Mouse (Mus musculus) midbrain, embryonic 16.5 days (tissue): ENCODE measurements around the gene Gm17535. TPM values are rescaled to one million over a fixed set of nuclear protein-coding genes. Genes with fewer than 3 reads are reported as not detected.
A peak's percentile ranks its signal among the peaks of the same experiment; 100 is the strongest.
"Not testable (repeated sequence)": the region's sequence is repeated elsewhere in the genome, so short reads cannot be mapped to it uniquely, and the experiment has no call there.

Experiments used
- ATAC-seq: fragments of 200-750 bp; cut with Nextera tagmentation; 2 replicates; pipeline ENCODE4 v1.8.0; 2017; ENCODE audit warnings: moderate TSS enrichment
- H3K27ac ChIP-seq: fragments of 300-500 bp; sonication (generic); 2 replicates; pipeline ENCODE4 v1.5.1; 2014; ENCODE audit warnings: mild to moderate bottlenecking, low read length, mixed read lengths
- H3K27me3 ChIP-seq: fragments of 300-500 bp; sonication (generic); 2 replicates; pipeline ENCODE4 v1.6.1; 2014; ENCODE audit warnings: low read depth, low read length, mixed read lengths; ENCODE audit not compliant: control insufficient read depth, insufficient read depth
- H3K36me3 ChIP-seq: fragments of 300-500 bp; sonication (generic); 2 replicates; pipeline ENCODE4 v1.6.1; 2014; ENCODE audit warnings: mild to moderate bottlenecking, low read length, moderate library complexity, mixed read lengths; ENCODE audit not compliant: control insufficient read depth, insufficient read depth
- H3K4me1 ChIP-seq: fragments of 300-500 bp; sonication (generic); 2 replicates; pipeline ENCODE4 v1.6.1; 2014; ENCODE audit warnings: mild to moderate bottlenecking, low read length, mixed read lengths; ENCODE audit not compliant: control insufficient read depth, insufficient read depth
- H3K4me2 ChIP-seq: fragments of 300-500 bp; sonication (generic); 2 replicates; pipeline ENCODE4 v1.6.1; 2014; ENCODE audit warnings: mild to moderate bottlenecking, low read length, mixed read lengths
- H3K4me3 ChIP-seq: fragments of 300-500 bp; sonication (generic); 2 replicates; pipeline ENCODE4 v1.5.1; 2014; ENCODE audit warnings: low read depth, mild to moderate bottlenecking, low read length, moderate library complexity, mixed read lengths
- H3K9ac ChIP-seq: fragments of 300-500 bp; sonication (generic); 2 replicates; pipeline ENCODE4 v1.6.1; 2014; ENCODE audit warnings: low read depth, low read length, mixed read lengths
- H3K9me3 ChIP-seq: fragments of 300-500 bp; sonication (generic); replicated peaks from 2 replicates; pipeline ENCODE4 v1.6.1; 2014; ENCODE audit warnings: mild to moderate bottlenecking, low read length, mixed read lengths; ENCODE audit not compliant: control insufficient read depth, poor library complexity, severe bottlenecking
- WGBS: fragments of 180-500 bp; shearing (Covaris S2); extraction: QIAGEN DNeasy Blood & Tissue Kit; methylation state at CpG from one replicate; pipeline ENCODE4 v1.1.7; 2014; 5-methylcytosine and 5-hydroxymethylcytosine counted together
- polyA plus RNA-seq: library from polyadenylated mRNA; unstranded; fragments of >200 nt; fragmentation: Nextera tagmentation; extraction: Ambion mirVana; gene quantifications from 2 replicates; pipeline ENCODE4 v1.2.1, GENCODE M21; 2015

Gm17535 gene
- polyA plus RNA-seq, 1 experiment from 2014 or later, result not detected

GRCm38 (mm10) chr9:3012054-3012621 is 22.3 kb upstream of the Gm17535 start:
- not testable (repeated sequence) for H3K27me3 ChIP-seq, H3K9me3 ChIP-seq, H3K4me1 ChIP-seq, H3K4me2 ChIP-seq, ATAC-seq, H3K9ac ChIP-seq, H3K36me3 ChIP-seq, H3K4me3 ChIP-seq, H3K27ac ChIP-seq
- whole genome bisulfite sequencing, result 91% methylated on average over 2 of the region's 7 CpGs

GRCm38 (mm10) chr9:3012733-3013279 is 21.6 kb upstream of the Gm17535 start, which contains the start of gene Gm10721:
Gene Gm10721 (plus strand): TSS chr9:3013140.
- not testable (repeated sequence) for H3K36me3 ChIP-seq, H3K4me3 ChIP-seq, H3K27ac ChIP-seq, H3K9me3 ChIP-seq, H3K27me3 ChIP-seq, H3K4me1 ChIP-seq, H3K9ac ChIP-seq, H3K4me2 ChIP-seq
- ATAC-seq, result peak; percentile 72; the same call in 1 of the 2 replicates
- WGBS, result no CpG with 5 or more reads among the region's 11 CpGs

DNA sequence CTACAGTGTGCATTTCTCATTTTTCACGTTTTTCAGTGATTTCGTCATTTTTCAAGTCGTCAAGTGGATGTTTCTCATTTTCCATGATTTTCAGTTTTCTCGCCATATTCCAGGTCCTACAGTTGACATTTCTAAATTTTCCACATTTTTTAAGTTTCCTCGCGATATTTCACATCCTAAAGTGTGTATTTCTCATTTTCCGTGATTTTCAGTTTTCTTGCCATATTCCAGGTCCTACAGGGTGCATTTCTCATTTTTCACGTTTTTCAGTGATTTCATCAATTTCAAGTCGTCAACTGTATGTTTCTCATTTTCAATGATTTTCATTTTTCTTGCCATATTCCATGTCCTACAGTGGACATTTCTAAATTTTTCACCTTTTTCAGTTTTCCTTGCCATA is 19.0 kb upstream of the Gm17535 start, which contains the start of gene Gm10720:
TSS of gene Gm10720 (plus strand) at position 301 of the 400 bp plus-strand sequence.
- H3K9ac ChIP-seq, H3K36me3 ChIP-seq, H3K27me3 ChIP-seq, H3K4me3 ChIP-seq, H3K9me3 ChIP-seq, H3K27ac ChIP-seq, ATAC-seq, H3K4me2 ChIP-seq, H3K4me1 ChIP-seq: not testable (repeated sequence)
- WGBS, result 74% methylated on average over 4 of the region's 9 CpGs

DNA sequence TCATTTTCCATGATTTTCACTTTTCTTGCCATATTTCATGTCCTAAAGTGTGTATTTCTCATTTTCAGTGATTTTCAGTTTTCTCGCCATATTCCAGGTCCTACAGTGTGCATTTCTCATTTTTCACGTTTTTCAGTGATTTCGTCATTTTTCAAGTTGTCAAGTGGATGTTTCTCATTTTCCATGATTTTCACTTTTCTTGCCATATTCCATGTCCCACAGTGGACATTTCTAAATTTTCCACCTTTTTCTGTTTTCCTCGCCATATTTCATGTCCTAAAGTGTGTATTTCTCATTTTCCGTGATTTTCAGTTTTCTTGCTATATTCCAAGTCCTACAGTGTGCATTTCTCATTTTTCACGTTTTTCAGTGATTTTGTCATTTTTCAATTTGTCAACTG is 18.5 kb upstream of the Gm17535 start:
- 73% methylated on average over 4 of the region's 6 CpGs for WGBS
- not testable (repeated sequence) for H3K9ac ChIP-seq, H3K36me3 ChIP-seq, H3K4me2 ChIP-seq, H3K4me3 ChIP-seq, H3K27me3 ChIP-seq, H3K4me1 ChIP-seq, H3K9me3 ChIP-seq, ATAC-seq, H3K27ac ChIP-seq

GRCm38 (mm10) chr9:3017108-3017507 is 17.3 kb upstream of the Gm17535 start, which contains the start of gene Gm10719:
Gene Gm10719 (plus strand): TSS chr9:3017408.
- not testable (repeated sequence) for H3K4me1 ChIP-seq, H3K27ac ChIP-seq, H3K9me3 ChIP-seq, ATAC-seq, H3K4me3 ChIP-seq, H3K27me3 ChIP-seq, H3K4me2 ChIP-seq, H3K9ac ChIP-seq, H3K36me3 ChIP-seq
- WGBS, result no CpG with 5 or more reads among the region's 9 CpGs

DNA sequence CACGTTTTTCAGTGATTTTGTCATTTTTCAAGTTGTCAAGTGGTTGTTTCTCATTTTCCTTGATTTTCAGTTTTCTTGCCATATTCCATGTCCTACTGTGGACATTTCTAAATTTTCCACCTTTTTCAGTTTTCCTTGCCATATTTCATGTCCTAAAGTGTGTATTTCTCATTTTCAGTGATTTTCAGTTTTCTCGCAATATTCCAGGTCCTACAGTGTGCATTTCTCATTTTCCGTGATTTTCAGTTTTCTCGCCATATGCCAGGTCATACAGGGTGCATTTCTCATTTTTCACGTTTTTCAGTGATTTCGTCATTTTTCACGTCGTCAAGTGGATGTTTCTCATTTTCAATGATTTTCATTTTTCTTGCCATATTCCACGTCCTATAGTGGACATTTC is 15.5 kb upstream of the Gm17535 start:
- not testable (repeated sequence) for H3K4me2 ChIP-seq, H3K4me1 ChIP-seq, H3K9me3 ChIP-seq, H3K9ac ChIP-seq, H3K27ac ChIP-seq, H3K36me3 ChIP-seq, H3K27me3 ChIP-seq, H3K4me3 ChIP-seq, ATAC-seq
- 73% methylated on average over 9 of the region's 9 CpGs for WGBS

GRCm38 (mm10) chr9:3019835-3020727 is 14.3 kb upstream of the Gm17535 start:
- H3K9me3 ChIP-seq, H3K27ac ChIP-seq, H3K4me1 ChIP-seq, ATAC-seq, H3K4me3 ChIP-seq, H3K4me2 ChIP-seq, H3K9ac ChIP-seq, H3K36me3 ChIP-seq, H3K27me3 ChIP-seq: not testable (repeated sequence)
- WGBS, result 80% methylated on average over 11 of the region's 19 CpGs

DNA sequence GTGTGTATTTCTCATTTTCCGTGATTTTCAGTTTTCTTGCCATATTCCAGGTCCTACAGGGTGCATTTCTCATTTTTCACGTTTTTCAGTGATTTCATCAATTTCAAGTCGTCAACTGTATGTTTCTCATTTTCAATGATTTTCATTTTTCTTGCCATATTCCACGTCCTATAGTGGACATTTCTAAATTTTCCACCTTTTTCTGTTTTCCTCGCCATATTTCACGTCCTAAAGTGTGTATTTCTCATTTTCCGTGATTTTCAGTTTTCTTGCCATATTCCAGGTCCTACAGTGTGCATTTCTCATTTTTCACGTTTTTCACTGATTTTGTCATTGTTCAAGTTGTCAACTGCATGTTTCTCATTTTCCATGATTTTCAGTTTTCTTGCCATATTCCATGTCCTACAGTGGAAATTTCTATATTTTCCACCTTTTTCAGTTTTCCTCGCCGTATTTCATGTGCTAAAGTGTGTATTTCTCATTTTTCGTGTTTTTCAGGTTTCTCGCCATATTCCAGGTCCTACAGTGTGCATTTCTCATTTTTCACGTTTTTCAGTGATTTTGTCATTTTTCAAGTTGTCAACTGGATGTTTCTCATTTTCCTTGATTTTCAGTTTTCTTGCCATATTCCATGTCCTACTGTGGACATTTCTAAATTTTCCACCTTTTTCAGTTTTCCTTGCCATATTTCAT is 11.9 kb upstream of the Gm17535 start:
- WGBS, result 75% methylated on average over 9 of the region's 13 CpGs
- not testable (repeated sequence) for ATAC-seq, H3K27me3 ChIP-seq

More for the DNA sequence above, 11.9 kb upstream of the Gm17535 start:
- not testable (repeated sequence) for H3K4me2 ChIP-seq, H3K4me1 ChIP-seq, H3K9me3 ChIP-seq, H3K4me3 ChIP-seq, H3K27ac ChIP-seq, H3K9ac ChIP-seq, H3K36me3 ChIP-seq
